Mouse (Mus musculus) cerebellum, adult 11-12 months (tissue): ENCODE data around the gene Hist3h2ba.

Experiments used
- DNase-seq: peaks from one replicate; pipeline ENCODE4 v3.0.0; 2022

Hist3h2ba gene

GRCm38 (mm10) chr11:58948542-58949479, at the start of gene Hist3h2ba:
Hist3h2ba (plus strand) TSS chr11:58948920.
- peak; percentile 89 for DNase-seq

- no peak for DNase-seq
Measured at GRCm38 (mm10) chr11:58901080-58901479, 47.6 kb upstream of the Hist3h2ba start.

- peak; percentile 95 for DNase-seq
Measured at GRCm38 (mm10) chr11:58903511-58904409, 45.0 kb upstream of the Hist3h2ba start, which contains the start of gene Zfp39. Zfp39 (minus strand) TSS chr11:58904225.

- DNase-seq, result no peak
Measured at GRCm38 (mm10) chr11:58904410-58904718, 44.4 kb upstream of the Hist3h2ba start.

GRCm38 (mm10) chr11:58904838-58905237, 43.9 kb upstream of the Hist3h2ba start:
- DNase-seq, result peak; percentile 49

- DNase-seq, result no peak
Measured at GRCm38 (mm10) chr11:58913776-58914175, 34.9 kb upstream of the Hist3h2ba start.

- no peak for DNase-seq
Measured at GRCm38 (mm10) chr11:58914461-58915028, 34.2 kb upstream of the Hist3h2ba start.

GRCm38 (mm10) chr11:58916879-58917744, 31.6 kb upstream of the Hist3h2ba start:
- no peak for DNase-seq

- no peak for DNase-seq
Measured at GRCm38 (mm10) chr11:58917745-58918366, 30.9 kb upstream of the Hist3h2ba start, which contains the start of gene Btnl10. Btnl10 (plus strand) TSS chr11:58917908.

- DNase-seq, result no peak
Measured at GRCm38 (mm10) chr11:58918759-58919158, 30.0 kb upstream of the Hist3h2ba start.

- DNase-seq, result no peak
Measured at GRCm38 (mm10) chr11:58922420-58922819, 26.3 kb upstream of the Hist3h2ba start.

GRCm38 (mm10) chr11:58926651-58927050, 22.1 kb upstream of the Hist3h2ba start:
- DNase-seq, result no peak

GRCm38 (mm10) chr11:58927053-58927452, 21.7 kb upstream of the Hist3h2ba start:
- no peak for DNase-seq

- peak; percentile 48 for DNase-seq
Measured at GRCm38 (mm10) chr11:58927790-58928651, 20.7 kb upstream of the Hist3h2ba start.

GRCm38 (mm10) chr11:58929055-58929454, 19.7 kb upstream of the Hist3h2ba start:
- no peak for DNase-seq

GRCm38 (mm10) chr11:58929641-58930040, 19.1 kb upstream of the Hist3h2ba start:
- DNase-seq, result no peak

GRCm38 (mm10) chr11:58930254-58930653, 18.5 kb upstream of the Hist3h2ba start:
- no peak for DNase-seq

- no peak for DNase-seq
Measured at GRCm38 (mm10) chr11:58931576-58931975, 17.1 kb upstream of the Hist3h2ba start.

GRCm38 (mm10) chr11:58937909-58938308, 10.8 kb upstream of the Hist3h2ba start:
- DNase-seq, result peak; percentile 58

- peak; percentile 95 for DNase-seq
Measured at GRCm38 (mm10) chr11:58938322-58939087, 10.2 kb upstream of the Hist3h2ba start, which contains the start of gene Rnf187. Rnf187 (minus strand) TSS chr11:58938916.
